Mouse (Mus musculus) thymus, adult 2 months (tissue): ENCODE measurements at regions not wholly inside any gene's neighbourhood (a gene's known extent, or its start where the extent isn't known, plus 50 kb on each side); places are given as distances from the start of the nearest gene placed in this dataset.

Experiments used
- DNase-seq: peaks from one replicate; pipeline ENCODE4 v3.0.0; 2021
- H3K27ac ChIP-seq: fragments of 200-500 bp; 2 replicates; pipeline ENCODE4 v1.5.1; 2012; ENCODE audit warnings: low read length, control low read depth; ENCODE audit not compliant: control insufficient read depth, insufficient read depth
- H3K27me3 ChIP-seq: fragments of 200-500 bp; 2 replicates; pipeline ENCODE4 v1.6.1; 2012; ENCODE audit warnings: mild to moderate bottlenecking, low read length, moderate library complexity, mixed read lengths; ENCODE audit not compliant: control insufficient read depth, insufficient read depth
- H3K36me3 ChIP-seq: fragments of 200-500 bp; 2 replicates; pipeline ENCODE4 v1.6.1; 2012; ENCODE audit warnings: mild to moderate bottlenecking, low read length, moderate library complexity; ENCODE audit not compliant: control insufficient read depth, insufficient read depth
- H3K4me1 ChIP-seq: fragments of 200-500 bp; replicated peaks from 2 replicates; pipeline ENCODE4 v1.6.1; 2012; ENCODE audit warnings: low read length; ENCODE audit not compliant: control insufficient read depth, insufficient read depth
- H3K4me3 ChIP-seq: fragments of 200-500 bp; 2 replicates; pipeline ENCODE4 v1.5.1; 2012; ENCODE audit warnings: mild to moderate bottlenecking, low read length, control low read depth, moderate library complexity; ENCODE audit not compliant: control insufficient read depth, insufficient read depth
- CTCF ChIP-seq: fragments of 200-500 bp; IDR thresholded peaks from 2 replicates; pipeline ENCODE4 v1.5.1; 2012; ENCODE audit warnings: mild to moderate bottlenecking, control low read depth, low read length, moderate library complexity, borderline replicate concordance; ENCODE audit not compliant: control insufficient read depth, poor library complexity, insufficient read depth; ENCODE audit errors: extremely low read depth
- POLR2A ChIP-seq: fragments of 200-500 bp; IDR thresholded peaks from 2 replicates; pipeline ENCODE4 v1.6.1; 2012; ENCODE audit warnings: mild to moderate bottlenecking, low read length, control low read depth, moderate library complexity; ENCODE audit not compliant: control insufficient read depth, poor library complexity, insufficient read depth; ENCODE audit errors: extremely low read depth
- WGBS: fragments of 180-500 bp; shearing (Covaris S2); methylation state at CpG from one replicate; pipeline ENCODE4 v1.1.7; 2018; 5-methylcytosine and 5-hydroxymethylcytosine counted together

DNA sequence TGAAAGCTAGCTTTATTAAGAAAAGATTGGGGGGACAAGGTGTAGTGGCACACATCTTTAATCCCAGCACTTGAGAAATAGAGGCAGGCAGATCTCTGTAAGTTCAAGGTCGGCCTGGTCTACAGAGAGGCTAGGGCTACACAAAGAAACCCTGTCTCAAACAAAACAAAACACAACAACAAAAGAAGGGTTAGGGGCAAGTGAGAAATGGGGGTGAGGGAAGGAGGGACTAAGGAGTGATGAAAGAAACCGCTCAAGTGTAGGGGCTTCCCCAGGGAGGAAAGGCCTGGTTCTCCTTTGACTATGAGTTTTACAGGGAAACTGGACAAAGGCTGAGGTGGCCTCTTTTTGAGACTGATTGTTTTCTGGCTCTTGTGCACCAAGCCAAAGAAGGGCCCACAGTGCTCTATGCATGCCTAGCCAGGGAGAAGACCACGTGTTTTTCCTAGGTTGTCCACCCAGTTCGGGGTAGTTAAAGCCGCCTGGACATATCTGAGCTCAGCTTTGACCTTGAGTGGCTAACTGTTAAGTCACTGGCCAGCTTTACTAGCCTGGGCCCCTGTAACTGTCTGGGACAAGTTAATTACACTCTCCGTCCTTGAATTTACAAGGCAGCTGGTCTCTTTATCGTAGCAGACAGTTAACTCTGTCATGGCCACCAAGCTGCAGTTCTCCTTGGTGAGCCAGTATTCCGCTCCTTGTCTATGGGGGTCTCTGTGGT is 90.2 kb upstream of the Armc2 start:
- no peak for DNase-seq
- no peak overlapping the region for H3K4me3 ChIP-seq
- no peaks in the 10 kb centered on the region for H3K36me3 ChIP-seq
- H3K27me3 ChIP-seq: no peaks in the 10 kb centered on the region
- 96% methylated on average over 8 of the region's 8 CpGs for WGBS
- H3K27ac ChIP-seq: no peak overlapping the region
- H3K4me1 ChIP-seq: no peaks in the 10 kb centered on the region; the same call in 1 of the 2 replicates
- TF ChIP-seq POLR2A: no peak
- no peak for TF ChIP-seq CTCF

- TF ChIP-seq POLR2A (no peak), CTCF (no peak)
- DNase-seq: no peak
- no peaks in the 10 kb centered on the region for H3K36me3 ChIP-seq
- H3K4me3 ChIP-seq: no peak overlapping the region
- 90% methylated on average over 12 of the region's 12 CpGs for WGBS
- no peaks in the 10 kb centered on the region for H3K27me3 ChIP-seq
- H3K27ac ChIP-seq: no peak overlapping the region
- H3K4me1 ChIP-seq: no peaks in the 10 kb centered on the region; the same call in 1 of the 2 replicates
Observed at GRCm38 (mm10) chr10:42107437-42108293, 89.4 kb upstream of the Armc2 start.

DNA sequence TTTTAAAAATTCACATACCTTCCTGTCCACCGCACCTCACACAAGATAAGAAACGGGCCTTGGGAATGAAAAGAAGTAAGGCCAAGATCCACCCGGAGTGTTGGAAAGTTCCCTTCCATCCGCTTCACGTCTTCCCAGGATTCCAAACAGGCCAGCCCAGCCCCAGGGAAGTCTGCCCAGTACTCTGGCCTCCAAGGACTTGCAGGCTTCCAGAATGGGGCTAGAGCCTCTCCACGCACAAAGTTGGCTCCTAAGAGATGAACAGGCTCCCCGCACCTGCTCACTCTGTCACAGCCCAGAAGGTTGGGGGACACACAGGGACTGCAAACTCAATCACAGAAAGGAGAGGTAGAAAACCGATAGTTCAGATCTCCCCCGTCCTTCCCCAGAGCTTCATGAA is 88.4 kb upstream of the Armc2 start:
- DNase-seq: no peak
- 94% methylated on average over 9 of the region's 9 CpGs for WGBS
- Histone ChIP-seq H3K4me1 (no peaks in the 10 kb centered on the region; the same call in 1 of the 2 replicates), H3K27ac (no peak overlapping the region), H3K27me3 (no peaks in the 10 kb centered on the region), H3K36me3 (no peaks in the 10 kb centered on the region), H3K4me3 (no peak overlapping the region)
- TF ChIP-seq POLR2A: no peak
- TF ChIP-seq CTCF: no peak

- TF ChIP-seq CTCF (no peak), POLR2A (no peak)
- WGBS: 98% methylated on average over 7 of the region's 7 CpGs
Observed at GRCm38 (mm10) chr10:42105083-42105482, 86.8 kb upstream of the Armc2 start.

GRCm38 (mm10) chr10:42102320-42102719 is 84.1 kb upstream of the Armc2 start:
- no peak for DNase-seq
- H3K4me3 ChIP-seq: no peak overlapping the region
- no peaks in the 10 kb centered on the region for H3K36me3 ChIP-seq
- no peaks in the 10 kb centered on the region for H3K4me1 ChIP-seq
- WGBS: 90% methylated on average over 8 of the region's 8 CpGs
- no peak overlapping the region for H3K27ac ChIP-seq
- H3K27me3 ChIP-seq: no peaks in the 10 kb centered on the region
- TF ChIP-seq POLR2A (no peak), CTCF (no peak)

More at GRCm38 (mm10) chr10:42105083-42105482, 86.8 kb upstream of the Armc2 start:
- DNase-seq: no peak
- H3K4me3 ChIP-seq: no peak overlapping the region
- no peaks in the 10 kb centered on the region for H3K27me3 ChIP-seq
- H3K27ac ChIP-seq: no peak overlapping the region
- no peaks in the 10 kb centered on the region for H3K36me3 ChIP-seq
- no peaks in the 10 kb centered on the region for H3K4me1 ChIP-seq

GRCm38 (mm10) chr10:42101096-42101495 is 82.9 kb upstream of the Armc2 start:
- DNase-seq: no peak
- H3K4me1 ChIP-seq: no peaks in the 10 kb centered on the region
- 96% methylated on average over 6 of the region's 6 CpGs for WGBS
- TF ChIP-seq CTCF: no peak
- H3K36me3 ChIP-seq: no peaks in the 10 kb centered on the region
- H3K27me3 ChIP-seq: no peaks in the 10 kb centered on the region
- no peak overlapping the region for H3K27ac ChIP-seq
- H3K4me3 ChIP-seq: no peak overlapping the region
